Comparison of ENCODE assay signal across 8 mouse cellular contexts in the genomic region with DNA sequence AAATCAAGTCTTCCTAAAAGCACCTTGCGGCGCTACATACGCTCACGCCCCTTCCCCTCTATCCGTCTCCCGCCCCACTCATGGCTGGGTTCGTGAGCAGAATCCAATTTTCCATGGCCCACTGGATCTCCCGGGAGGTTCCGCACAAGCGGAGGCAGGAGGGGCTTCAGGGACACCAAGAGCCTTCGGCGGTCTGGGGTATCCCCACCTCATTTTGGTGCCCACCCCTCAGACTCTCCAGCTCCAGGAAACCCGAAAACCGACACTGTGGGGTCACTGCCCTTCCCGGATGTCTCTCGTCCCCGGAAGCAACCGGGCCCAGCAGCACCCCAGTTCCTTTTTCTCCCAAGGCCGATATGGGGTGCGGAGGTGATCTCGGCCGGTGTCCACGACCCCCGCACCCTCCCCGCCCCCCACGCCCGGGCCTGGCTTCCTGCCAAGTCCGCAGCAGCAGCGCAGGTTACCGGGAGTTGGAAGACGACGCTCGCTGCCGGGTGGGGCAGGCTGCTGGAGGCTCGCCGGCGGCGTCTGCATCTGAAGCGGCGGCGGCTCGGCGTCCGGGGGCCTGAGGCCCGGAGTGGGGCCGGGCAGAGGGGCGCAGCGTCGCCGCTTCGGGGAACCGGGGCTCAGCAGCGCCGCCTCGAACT. TPM values are rescaled to one million over a fixed set of nuclear protein-coding genes. Genes with fewer than 3 reads are reported as not detected.
DNase-seq lines count a peak whose midpoint lies in the region; ATAC-seq and TF ChIP-seq lines count a peak whose summit lies in the region.

No protein-coding gene starts in this region.

- peaks cover 17% of the 10 kb centered on the region for H3K4me1 ChIP-seq in embryonic facial prominence, embryonic 15.5 days
- H3K4me1 ChIP-seq in hindbrain, embryonic 12.5 days: peaks cover 22% of the 10 kb centered on the region
- H3K4me1 ChIP-seq in limb, embryonic 12.5 days (replicated peaks): peaks cover 7% of the 10 kb centered on the region
- no peaks in the 10 kb centered on the region for H3K4me1 ChIP-seq in midbrain, postnatal 0 days (ENCODE audit: insufficient read depth, low read length)

- H3K4me3 ChIP-seq in left cerebral cortex, adult 2 months: peak overlapping the region; percentile 75
- H3K4me3 ChIP-seq in embryonic facial prominence, embryonic 15.5 days (replicated peaks): peak overlapping the region; percentile 97
- H3K4me3 ChIP-seq in hindbrain, embryonic 12.5 days: peak overlapping the region; percentile 100
- H3K4me3 ChIP-seq in limb, embryonic 12.5 days (replicated peaks): peak overlapping the region; percentile 97
- peak overlapping the region; percentile 96 for H3K4me3 ChIP-seq in midbrain, postnatal 0 days (ENCODE audit: low read depth, low read length)

- no peaks in the 10 kb centered on the region for H3K36me3 ChIP-seq in embryonic facial prominence, embryonic 15.5 days
- 0 out of 2 replicates have a peak, but pooled peaks cover 3% of the 10 kb centered on the region for H3K36me3 ChIP-seq in hindbrain, embryonic 12.5 days
- H3K36me3 ChIP-seq in limb, embryonic 12.5 days: no peaks in the 10 kb centered on the region
- H3K36me3 ChIP-seq in midbrain, postnatal 0 days (ENCODE audit: insufficient read depth, low read length): no peaks in the 10 kb centered on the region

- no peak for TF ChIP-seq CTCF in left cerebral cortex, adult 2 months (IDR thresholded peaks at IDR 0.05)
- TF ChIP-seq CTCF in midbrain, postnatal 0 days (IDR thresholded peaks at IDR 0.05): no peak

- no peaks in the 10 kb centered on the region for H3K27me3 ChIP-seq in embryonic facial prominence, embryonic 15.5 days
- no peaks in the 10 kb centered on the region for H3K27me3 ChIP-seq in hindbrain, embryonic 12.5 days
- H3K27me3 ChIP-seq in limb, embryonic 12.5 days: no peaks in the 10 kb centered on the region
- no peaks in the 10 kb centered on the region for H3K27me3 ChIP-seq in midbrain, postnatal 0 days (ENCODE audit: insufficient read depth, low read length)

- under 1% methylated on average over 54 of the region's 55 CpGs for WGBS in embryonic facial prominence, embryonic 15.5 days
- WGBS in hindbrain, embryonic 12.5 days: under 1% methylated on average over 55 of the region's 55 CpGs
- under 1% methylated on average over 54 of the region's 55 CpGs for WGBS in limb, embryonic 12.5 days
- under 1% methylated on average over 55 of the region's 55 CpGs for WGBS in midbrain, postnatal 0 days

- H3K27ac ChIP-seq in left cerebral cortex, adult 2 months: peak overlapping the region; percentile 94
- peak overlapping the region; percentile 89 for H3K27ac ChIP-seq in embryonic facial prominence, embryonic 15.5 days (replicated peaks)
- H3K27ac ChIP-seq in hindbrain, embryonic 12.5 days: peak overlapping the region; percentile 98
- peak overlapping the region; percentile 92 for H3K27ac ChIP-seq in limb, embryonic 12.5 days
- peak overlapping the region; percentile 86 for H3K27ac ChIP-seq in midbrain, postnatal 0 days (ENCODE audit: low read depth, low read length)

- H3K9me3 ChIP-seq in embryonic facial prominence, embryonic 15.5 days (replicated peaks): no peaks in the 10 kb centered on the region
- no peaks in the 10 kb centered on the region for H3K9me3 ChIP-seq in hindbrain, embryonic 12.5 days (replicated peaks)
- no peaks in the 10 kb centered on the region for H3K9me3 ChIP-seq in limb, embryonic 12.5 days
- H3K9me3 ChIP-seq in midbrain, postnatal 0 days (ENCODE audit: low read length): no peaks in the 10 kb centered on the region

- intact Hi-C loops in left cerebral cortex, adult 2 months (cut with DNase I): loop anchor here (2.0 to 5.0 kb wide), 4 partner anchors 31 to 168 kb away; partner anchors contain the start of genes 4930535I16Rik, Ndufs5 and Rragc

- peak overlapping the region; percentile 69 for H3K4me2 ChIP-seq in embryonic facial prominence, embryonic 15.5 days (replicated peaks)
- H3K4me2 ChIP-seq in hindbrain, embryonic 12.5 days (replicated peaks): peak overlapping the region; percentile 62
- H3K4me2 ChIP-seq in limb, embryonic 12.5 days: peak overlapping the region; percentile 87
- H3K4me2 ChIP-seq in midbrain, postnatal 0 days (ENCODE audit: low read depth, low read length, poor library complexity, severe bottlenecking): peak overlapping the region; percentile 66

- peak in 1 of 2 experiments; percentile 21 for DNase-seq in left cerebral cortex, adult 2 months (ENCODE audit: extremely low spot score in 1 of 2, low spot score in 2 of 2)
- DNase-seq in left cerebral cortex, adult 11 months (ENCODE audit: low spot score): no peak
- peak; percentile 28 for DNase-seq in ZHBTc4 (ENCODE audit: low read depth, low spot score)
- DNase-seq in midbrain, postnatal 0 days (ENCODE audit: low spot score): peak; percentile 45
- DNase-seq in Muller cell, postnatal 12 days (ENCODE audit: inconsistent ontology term): no peak

- ATAC-seq in embryonic facial prominence, embryonic 15.5 days (ENCODE audit: insufficient number of reproducible peaks, low FRiP score, low TSS enrichment, low read depth): peak; percentile 75
- peak; percentile 78 for ATAC-seq in hindbrain, embryonic 12.5 days (ENCODE audit: low FRiP score)
- ATAC-seq in limb, embryonic 12.5 days (ENCODE audit: insufficient number of reproducible peaks, insufficient read depth, low FRiP score, low TSS enrichment, low read depth): peak; percentile 86
- ATAC-seq in midbrain, postnatal 0 days (ENCODE audit: low FRiP score): peak; percentile 48

- H3K9ac ChIP-seq in embryonic facial prominence, embryonic 15.5 days: peak overlapping the region; percentile 84
- H3K9ac ChIP-seq in hindbrain, embryonic 12.5 days: peak overlapping the region; percentile 94
- H3K9ac ChIP-seq in limb, embryonic 12.5 days (replicated peaks): peak overlapping the region; percentile 90
- peak overlapping the region; percentile 84 for H3K9ac ChIP-seq in midbrain, postnatal 0 days (replicated peaks; ENCODE audit: low read length, poor library complexity, severe bottlenecking)

RNA-seq across cellular contexts. Expression of gene Akirin1, which starts 0.5 kb away (rescaled TPM):
- total RNA-seq in left cerebral cortex, adult 2 months (2021): 10 to 100 TPM; 60.7 to 61.0 TPM
- 56.0 and 56.1 TPM in 2 replicates for polyA plus RNA-seq in embryonic facial prominence, embryonic 15.5 days (2015; fragmentation: Nextera tagmentation; extraction: Ambion mirVana)
- 94.3 and 99.3 TPM in 2 replicates for polyA plus RNA-seq in hindbrain, embryonic 12.5 days (2016; fragmentation: Nextera tagmentation; extraction: Ambion mirVana)
- polyA plus RNA-seq in limb, embryonic 12.5 days (2016; fragmentation: Nextera tagmentation; extraction: Ambion mirVana): 67.8 and 71.7 TPM in 2 replicates
- total RNA-seq in midbrain, postnatal 0 days (2014; rRNA removed): 60.5 and 72.6 TPM in 2 replicates
- 80.2 and 91.5 TPM in 2 replicates for polyA plus RNA-seq in midbrain, postnatal 0 days (2015; fragmentation: Nextera tagmentation; extraction: Ambion mirVana)

RNA-seq across cellular contexts. Expression of gene Ndufs5, which starts 31.6 kb away (rescaled TPM):
- 100 to 1,000 TPM; 184 to 196 TPM for total RNA-seq in left cerebral cortex, adult 2 months (2021)
- 313 and 333 TPM in 2 replicates for polyA plus RNA-seq in embryonic facial prominence, embryonic 15.5 days (2015; fragmentation: Nextera tagmentation; extraction: Ambion mirVana)
- polyA plus RNA-seq in hindbrain, embryonic 12.5 days (2016; fragmentation: Nextera tagmentation; extraction: Ambion mirVana): 324 and 347 TPM in 2 replicates
- polyA plus RNA-seq in limb, embryonic 12.5 days (2016; fragmentation: Nextera tagmentation; extraction: Ambion mirVana): 337 and 345 TPM in 2 replicates
- 141 and 145 TPM in 2 replicates for total RNA-seq in midbrain, postnatal 0 days (2014; rRNA removed)
- polyA plus RNA-seq in midbrain, postnatal 0 days (2015; fragmentation: Nextera tagmentation; extraction: Ambion mirVana): 588 and 616 TPM in 2 replicates

RNA-seq across cellular contexts. Expression of gene Rhbdl2, which starts 38.1 kb away (rescaled TPM):
- under 1 TPM; 0.61 to 0.72 TPM for total RNA-seq in left cerebral cortex, adult 2 months (2021)
- 7.1 and 7.4 TPM in 2 replicates for polyA plus RNA-seq in embryonic facial prominence, embryonic 15.5 days (2015; fragmentation: Nextera tagmentation; extraction: Ambion mirVana)
- polyA plus RNA-seq in hindbrain, embryonic 12.5 days (2016; fragmentation: Nextera tagmentation; extraction: Ambion mirVana): 0.40 and 0.77 TPM in 2 replicates
- polyA plus RNA-seq in limb, embryonic 12.5 days (2016; fragmentation: Nextera tagmentation; extraction: Ambion mirVana): 2.1 and 3.3 TPM in 2 replicates
- total RNA-seq in midbrain, postnatal 0 days (2014; rRNA removed): 1.2 and 2.2 TPM in 2 replicates
- polyA plus RNA-seq in midbrain, postnatal 0 days (2015; fragmentation: Nextera tagmentation; extraction: Ambion mirVana): 1.4 and 1.5 TPM in 2 replicates

Comparison
In these comparisons a context has a peak if more than half of its experiments do, and no peak if none do; other contexts are left out.
1. DNase-seq: peak in ZHBTc4 (single experiment) and midbrain, postnatal 0 days (single experiment); none in left cerebral cortex, adult 11 months (single experiment) and Muller cell, postnatal 12 days (single experiment).
2. Peak in every context shown above with its lines, with median percentiles within 50 percentile points of each other: H3K27ac ChIP-seq, H3K4me3 ChIP-seq, ATAC-seq, H3K4me2 ChIP-seq and H3K9ac ChIP-seq.